Mouse (Mus musculus): Measurements from ENCODE around the gene Defb26.

The Defb26 gene

GRCm38 (mm10) chr2:152511592-152511991, at the start of gene Defb26:
Gene Defb26 (minus strand): TSS chr2:152511692.
- DNase-seq, result no peak

- DNase-seq, result no peak
Observed at GRCm38 (mm10) chr2:152556655-152557054, 45.2 kb upstream of the Defb26 start.

- DNase-seq, result peak; percentile 72 to 77
Observed at GRCm38 (mm10) chr2:152553774-152554423, 42.4 kb upstream of the Defb26 start.

- no peak for DNase-seq
Observed at GRCm38 (mm10) chr2:152548124-152548523, 36.6 kb upstream of the Defb26 start.

GRCm38 (mm10) chr2:152544691-152545090, 33.2 kb upstream of the Defb26 start:
- peak; percentile 67 to 74 for DNase-seq

GRCm38 (mm10) chr2:152543478-152543877, 32.0 kb upstream of the Defb26 start:
- DNase-seq, result no peak

GRCm38 (mm10) chr2:152542897-152543296, 31.4 kb upstream of the Defb26 start:
- DNase-seq, result no peak

DNA sequence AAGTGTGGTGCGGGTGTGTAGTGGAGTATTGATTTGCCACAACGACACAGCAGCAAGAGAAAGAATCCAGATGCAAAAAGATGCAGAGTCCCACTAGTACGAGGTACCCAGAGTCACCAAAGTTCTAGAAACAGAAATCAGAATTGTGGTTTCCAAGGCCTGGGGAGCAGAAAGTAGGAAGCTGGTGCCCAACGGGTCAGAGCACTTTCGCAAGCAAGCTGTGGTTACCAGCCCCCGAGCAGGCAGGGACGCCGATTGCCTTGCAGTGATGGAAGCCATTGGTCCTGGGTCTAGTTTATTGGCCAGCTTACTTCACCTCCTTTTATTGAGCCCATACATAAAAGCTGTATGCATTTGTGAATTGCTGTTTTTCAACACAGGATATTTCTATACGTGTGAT, 30.5 kb upstream of the Defb26 start:
- no peak for DNase-seq

- peak in 1 of 2 experiments; percentile 30 for DNase-seq
Observed at GRCm38 (mm10) chr2:152539944-152540710, 28.6 kb upstream of the Defb26 start, which contains the start of gene Defb29. Gene Defb29 (minus strand): TSS chr2:152540098.

DNA sequence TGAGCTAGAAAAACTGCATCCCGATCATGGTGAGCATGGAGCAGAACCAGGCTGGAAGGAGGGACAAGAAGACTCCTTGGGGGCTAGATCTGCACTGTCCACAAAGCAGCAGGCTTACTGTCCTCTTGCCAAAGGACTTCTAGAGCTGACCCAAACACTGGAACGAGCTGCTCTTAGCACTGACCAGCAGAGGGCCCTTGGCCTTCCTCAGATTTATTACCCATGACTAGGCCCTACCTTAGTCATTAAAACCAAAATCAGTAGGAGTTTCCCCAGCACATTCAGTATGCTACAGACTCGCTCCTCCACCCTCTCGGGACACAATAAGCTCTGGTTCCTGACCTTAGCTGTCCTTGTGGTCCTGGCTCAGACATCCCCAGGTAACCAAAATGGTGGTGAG, 6.5 kb upstream of the Defb26 start, which contains the start of gene Defb28:
TSS of gene Defb28 (plus strand) at position 275 of the 400 bp plus-strand sequence.
- no peak for DNase-seq

- no peak for DNase-seq
Observed at GRCm38 (mm10) chr2:152516084-152516483, 4.6 kb upstream of the Defb26 start.

DNA sequence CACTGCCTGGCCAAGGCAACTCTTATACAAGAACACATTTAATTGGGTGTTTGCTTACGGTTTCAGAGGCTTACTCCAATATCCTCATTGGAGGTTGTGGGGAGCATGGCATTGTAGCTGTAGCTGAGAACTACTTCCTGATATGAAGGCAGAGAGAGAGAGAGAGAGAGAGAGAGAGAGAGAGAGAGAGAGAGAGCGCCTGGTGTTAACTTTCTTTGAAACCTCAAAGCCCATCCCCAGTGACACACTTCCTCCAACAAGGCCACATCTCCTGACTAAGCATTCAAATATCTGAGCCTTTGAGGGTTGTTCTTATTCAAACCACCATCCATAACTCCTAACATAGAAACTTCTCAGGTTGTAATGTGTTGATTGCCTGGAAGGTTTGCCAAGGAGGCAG, 7.5 kb downstream of the Defb26 start:
- no peak for DNase-seq

GRCm38 (mm10) chr2:152500863-152501229, 10.6 kb downstream of the Defb26 start:
- DNase-seq, result no peak

- no peak for DNase-seq
Observed at GRCm38 (mm10) chr2:152500204-152500862, 11.2 kb downstream of the Defb26 start.

GRCm38 (mm10) chr2:152498020-152498419, 13.5 kb downstream of the Defb26 start:
- DNase-seq, result no peak

GRCm38 (mm10) chr2:152493151-152493550, 18.3 kb downstream of the Defb26 start:
- no peak for DNase-seq

DNA sequence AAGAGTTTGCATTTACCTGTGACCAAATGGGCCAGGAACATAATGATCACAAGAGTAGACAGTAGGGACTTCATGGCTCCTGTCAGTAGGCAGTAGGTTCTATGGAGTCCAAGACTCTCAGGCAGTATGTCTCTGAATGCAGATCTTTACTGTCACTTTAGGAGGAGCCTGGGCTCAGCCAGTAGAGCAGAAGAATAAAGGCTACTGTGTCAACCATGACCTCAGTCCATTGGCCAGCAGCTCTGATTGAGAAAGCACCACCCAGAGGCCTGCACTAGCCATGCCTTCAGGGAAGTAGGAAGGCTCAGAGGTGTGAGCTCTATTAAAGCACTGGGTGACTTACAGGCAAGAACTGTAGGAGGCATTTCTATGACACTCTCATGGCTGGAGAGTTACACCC, 21.5 kb downstream of the Defb26 start, which contains the start of gene Defb22:
TSS of gene Defb22 (minus strand) at position 101 of the 400 bp plus-strand sequence.
- DNase-seq, result no peak

DNA sequence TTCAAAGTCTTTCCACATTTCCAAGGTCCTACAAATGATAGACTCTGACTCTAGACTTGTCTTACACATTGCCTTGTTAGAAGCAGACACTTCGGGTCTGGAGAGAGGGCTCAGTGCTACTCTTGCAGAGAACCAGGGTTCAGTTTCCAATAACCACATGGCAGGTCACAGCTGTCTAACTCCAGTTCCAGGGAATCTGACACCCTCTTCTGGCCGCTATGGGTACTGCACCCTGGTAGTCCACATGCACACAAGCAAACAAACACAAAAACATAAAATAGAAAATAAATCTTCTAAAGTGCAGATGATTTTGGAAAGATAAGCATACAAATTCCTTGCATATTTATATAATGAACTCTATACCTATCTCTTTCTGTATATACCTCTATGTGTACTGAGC, 24.5 kb downstream of the Defb26 start:
- DNase-seq, result peak in 1 of 2 experiments; percentile 19

DNA sequence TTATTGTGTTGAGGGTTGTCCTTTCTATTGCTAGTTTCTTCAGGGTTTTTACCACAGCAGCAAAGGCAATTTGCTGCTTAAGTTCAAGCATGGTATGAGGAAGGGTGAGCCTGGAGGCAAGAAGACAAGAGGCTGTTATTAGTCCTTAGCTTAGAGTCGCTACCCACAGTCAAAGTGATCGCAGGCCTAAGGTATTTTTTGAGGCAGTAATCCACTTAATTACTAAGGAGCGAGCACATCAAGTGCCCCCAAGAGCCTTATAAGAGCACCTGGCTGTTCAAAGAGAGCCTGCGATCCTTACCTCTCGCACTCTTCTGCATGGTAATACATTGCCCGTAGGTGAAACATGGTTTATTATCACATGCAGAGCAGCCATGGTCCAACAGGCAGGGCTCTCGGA, 29.8 kb downstream of the Defb26 start:
- no peak for DNase-seq

DNA sequence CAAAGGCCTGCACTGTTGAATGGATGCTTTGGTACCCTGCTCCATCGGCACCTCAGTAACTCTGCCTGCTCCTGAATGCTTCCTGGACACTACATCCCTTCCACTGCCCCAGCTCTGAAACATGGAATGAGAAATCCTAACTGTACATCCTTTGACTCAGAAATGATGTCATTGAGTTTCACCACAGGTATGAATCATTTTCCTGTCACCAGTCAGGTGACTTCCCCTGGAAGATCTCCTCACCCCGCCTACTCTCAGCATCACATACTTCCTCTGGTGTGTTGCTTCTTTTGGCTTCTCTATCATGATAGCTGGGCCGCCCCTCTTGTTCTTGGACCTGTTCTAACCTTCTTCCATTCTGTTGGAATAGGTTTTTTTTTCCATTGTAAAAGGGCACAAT, 30.6 kb downstream of the Defb26 start:
- DNase-seq, result no peak

GRCm38 (mm10) chr2:152476763-152477162, 34.7 kb downstream of the Defb26 start, which contains the start of gene Defb20:
Gene Defb20 (plus strand): TSS chr2:152477063.
- no peak for DNase-seq

GRCm38 (mm10) chr2:152472434-152472833, 39.1 kb downstream of the Defb26 start:
- no peak for DNase-seq

- DNase-seq, result peak; percentile 70 to 71
Observed at GRCm38 (mm10) chr2:152470973-152471372, 40.5 kb downstream of the Defb26 start.

Data from cerebellum, postnatal 14 days (tissue).